Mouse (Mus musculus): ENCODE results near the gene Gtf3c2.
"Not testable (repeated sequence)": the region's sequence is repeated elsewhere in the genome, so short reads cannot be mapped to it uniquely, and the experiment has no call there.

Gene Gtf3c2

DNA sequence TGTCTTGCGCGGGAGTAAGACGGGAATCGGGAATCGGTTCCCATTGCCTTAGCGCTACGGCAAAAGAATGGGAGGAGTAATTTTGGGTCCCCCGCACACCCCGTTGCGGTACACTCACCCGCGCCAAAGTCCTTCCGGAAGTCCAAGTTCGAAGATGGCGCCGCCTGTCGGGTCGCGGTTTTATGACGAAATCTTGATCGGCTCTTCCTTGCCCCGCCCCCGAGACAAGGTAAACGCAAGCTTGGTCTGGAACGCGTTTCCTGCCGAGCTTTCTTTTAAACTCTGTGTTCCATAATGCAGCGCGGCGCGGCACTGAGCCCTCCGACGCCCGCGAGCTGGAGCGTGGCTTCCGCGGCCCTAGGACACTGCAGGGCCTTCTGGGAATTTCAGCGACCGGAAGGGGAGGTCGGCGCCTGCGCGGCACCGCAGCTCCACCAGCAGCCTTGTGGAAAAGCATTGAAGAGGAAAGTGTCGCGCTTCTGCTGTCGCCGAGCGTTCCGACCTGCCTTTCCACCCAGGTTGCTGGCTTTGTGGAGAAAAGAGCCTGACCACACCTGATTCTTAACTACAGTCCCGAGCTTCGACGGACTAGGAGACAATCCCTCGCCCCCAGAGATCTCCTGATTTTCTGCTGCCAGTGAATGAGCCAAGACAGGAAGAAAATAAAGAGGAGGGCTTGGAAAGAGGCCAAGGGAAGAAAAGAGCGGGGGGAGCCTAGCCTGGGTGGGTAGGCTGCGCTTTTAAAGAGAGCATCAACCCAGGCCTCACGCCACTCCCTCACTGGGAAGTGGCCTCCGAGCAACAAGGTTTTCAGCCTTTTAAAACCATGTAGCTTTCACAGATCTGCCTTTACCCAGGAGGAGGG is at the start of gene Gtf3c2, which contains the start of gene Gm29609:
Gtf3c2 (minus strand) TSS at position 379 of the 865 bp plus-strand sequence.
Gm29609 (minus strand) TSS at position 146 of the 865 bp plus-strand sequence.
- DNase-seq (ENCODE audit: low spot score) = peak; percentile 94

DNA sequence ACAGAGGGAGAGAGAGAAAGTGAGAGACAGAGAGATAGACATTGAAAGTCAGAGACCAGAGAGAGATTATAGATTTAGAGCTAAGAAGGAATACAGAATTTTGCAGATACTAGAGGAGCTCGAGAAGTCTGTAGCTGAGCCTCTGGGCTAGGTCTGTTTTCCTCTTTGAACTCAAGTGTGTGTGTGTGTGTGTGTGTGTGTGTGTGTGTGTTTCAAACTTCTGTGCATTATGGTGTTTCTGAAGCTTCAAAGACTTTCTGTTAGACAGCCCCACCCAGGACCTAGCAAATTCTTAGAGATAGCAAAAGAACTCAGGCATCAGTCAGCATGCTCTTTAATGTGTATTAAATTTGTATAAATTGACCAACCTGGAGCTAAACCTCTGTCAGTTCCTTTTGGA is 46.7 kb upstream of the Gtf3c2 start:
- DNase-seq (ENCODE audit: low spot score) = no peak

DNA sequence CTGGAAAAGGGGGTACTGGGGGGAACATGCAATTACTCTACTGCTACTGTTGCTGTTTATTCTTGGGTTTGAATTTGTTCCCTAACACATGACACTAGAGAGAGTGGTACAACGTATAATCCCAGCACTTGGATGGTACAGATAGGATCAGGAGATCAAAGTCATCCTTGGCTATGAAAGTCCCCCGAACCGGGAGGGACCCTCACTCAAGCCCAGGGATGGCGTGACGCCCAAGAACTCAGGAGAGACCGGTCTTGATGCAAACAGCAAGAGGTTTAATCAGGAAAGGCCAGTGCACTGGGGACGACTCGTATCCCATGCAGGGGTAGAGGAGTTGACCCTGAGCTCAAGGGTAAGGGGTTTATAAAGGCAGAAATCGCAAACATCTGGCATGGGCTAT is 42.8 kb upstream of the Gtf3c2 start:
- no peak for DNase-seq (ENCODE audit: low spot score)

DNA sequence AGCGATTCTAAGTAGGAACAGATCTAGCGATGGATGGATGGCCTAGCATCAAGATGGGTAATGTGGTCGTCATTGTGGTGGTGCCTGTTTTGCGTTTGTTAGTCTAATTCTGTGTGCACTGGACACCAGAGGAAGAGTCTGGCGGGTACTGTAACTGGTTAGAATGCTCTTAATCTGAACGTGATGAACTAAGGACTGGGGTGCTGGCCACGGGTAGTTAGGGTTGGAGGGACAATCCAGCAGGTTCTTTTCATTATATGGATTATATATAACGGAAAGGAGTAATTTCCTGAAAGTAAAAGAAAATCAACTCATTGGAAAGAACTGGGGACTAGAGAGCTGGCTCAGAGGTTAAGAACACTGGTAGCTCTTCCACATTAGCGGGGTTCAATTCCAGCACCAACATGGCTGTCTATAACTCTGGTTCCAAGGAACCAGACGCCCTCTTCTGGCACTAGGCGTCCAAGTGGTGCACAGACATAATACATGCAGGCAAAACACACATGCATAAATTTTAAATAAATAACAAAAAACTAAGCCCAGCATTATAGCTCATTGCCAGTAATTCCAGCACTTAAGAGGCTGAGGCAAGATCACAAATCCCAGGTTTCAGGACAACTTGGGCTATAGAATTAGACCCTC is 41.5 kb upstream of the Gtf3c2 start:
- no peak for DNase-seq (ENCODE audit: low spot score)

DNA sequence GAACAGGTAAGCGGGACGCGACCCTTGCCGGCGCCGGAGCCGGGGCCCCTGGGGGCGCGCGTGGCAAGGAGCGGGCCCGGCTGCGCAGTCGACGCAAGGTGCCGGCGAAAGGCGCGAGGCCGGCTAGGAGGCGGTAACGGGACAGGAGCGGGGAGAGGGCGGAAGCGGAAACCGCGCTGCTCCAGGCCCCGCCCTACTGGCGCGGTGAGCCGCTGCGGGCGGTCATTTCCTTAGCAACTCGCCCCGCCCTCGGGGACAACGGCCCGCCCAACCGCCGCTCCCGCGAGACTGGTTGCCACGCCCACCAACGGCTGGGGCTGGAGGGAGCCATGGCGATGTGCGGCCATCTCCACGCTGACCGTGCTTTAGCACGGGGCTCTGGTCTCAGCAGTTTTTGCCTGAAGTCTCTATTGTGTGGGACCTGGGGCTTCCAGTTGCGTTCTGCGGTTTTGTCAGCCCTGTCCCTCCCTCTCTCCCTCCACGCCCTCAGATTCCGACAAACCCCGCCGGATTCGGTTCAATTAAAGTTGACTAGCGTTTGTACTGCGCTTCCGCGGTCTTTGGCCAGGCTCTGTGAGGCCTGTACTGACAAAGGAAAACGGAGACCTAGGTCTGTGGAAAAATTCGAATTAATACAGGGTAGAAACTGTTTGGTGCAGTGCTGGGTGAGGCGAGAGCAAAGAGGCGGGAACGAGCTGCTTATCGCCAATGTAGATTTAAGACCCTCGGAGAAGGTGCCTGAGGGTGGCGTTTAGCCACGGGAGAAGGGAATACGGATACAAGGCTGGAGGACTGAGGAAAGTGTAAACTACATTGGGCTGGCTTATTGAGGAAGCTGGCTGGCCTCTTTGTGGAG is 40.7 kb upstream of the Gtf3c2 start, which contains the start of gene Ppm1g:
Ppm1g (minus strand) TSS at position 240 of the 856 bp plus-strand sequence.
- peak; percentile 97 for DNase-seq (ENCODE audit: low spot score)

DNA sequence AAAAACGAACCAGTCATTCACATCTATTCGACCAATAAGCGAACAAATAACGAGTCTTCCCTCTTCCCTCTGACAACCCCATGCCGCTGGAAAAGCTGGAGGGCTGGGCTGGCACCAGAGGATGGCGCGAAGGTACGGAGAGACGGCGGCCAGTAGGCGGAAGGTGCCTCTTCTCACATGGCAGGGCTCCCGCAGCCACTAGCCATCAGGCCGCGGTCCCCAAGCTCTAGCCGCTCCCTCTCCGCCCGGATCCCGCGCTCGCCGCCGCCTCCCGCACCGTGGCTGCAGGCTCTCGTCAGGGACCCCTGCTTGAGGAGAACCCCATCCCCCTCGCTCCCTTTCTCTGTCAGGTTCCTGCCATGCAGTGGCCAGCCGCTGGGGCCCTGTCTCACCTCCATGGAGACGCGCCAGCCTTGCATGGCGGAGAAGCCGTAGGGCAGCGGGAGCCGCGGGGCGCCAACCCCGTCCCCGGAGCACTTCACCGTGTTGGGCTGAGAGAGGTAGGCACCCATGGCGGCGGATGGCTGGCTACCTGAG is 40.0 kb upstream of the Gtf3c2 start:
- DNase-seq (ENCODE audit: low spot score) = no peak

DNA sequence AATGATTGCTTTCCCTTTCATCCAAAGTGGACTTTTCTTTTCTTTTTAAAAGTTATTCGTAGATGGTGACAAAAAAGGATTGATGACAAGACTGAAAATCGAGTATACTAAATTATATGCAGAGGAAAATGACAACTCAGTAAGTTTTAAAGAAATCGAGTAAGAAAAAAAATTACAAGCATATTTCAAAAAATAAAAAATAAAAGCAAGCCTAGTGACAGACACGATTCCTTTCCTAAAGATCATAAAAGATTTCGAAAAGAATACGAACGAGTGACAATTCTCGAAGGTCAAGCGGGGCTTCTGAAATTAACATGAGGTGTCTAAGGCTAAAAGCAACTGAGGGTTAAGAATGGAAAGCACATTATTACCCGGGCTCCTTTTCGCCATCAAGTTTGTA is 39.5 kb upstream of the Gtf3c2 start:
- DNase-seq (ENCODE audit: low spot score) = no peak

DNA sequence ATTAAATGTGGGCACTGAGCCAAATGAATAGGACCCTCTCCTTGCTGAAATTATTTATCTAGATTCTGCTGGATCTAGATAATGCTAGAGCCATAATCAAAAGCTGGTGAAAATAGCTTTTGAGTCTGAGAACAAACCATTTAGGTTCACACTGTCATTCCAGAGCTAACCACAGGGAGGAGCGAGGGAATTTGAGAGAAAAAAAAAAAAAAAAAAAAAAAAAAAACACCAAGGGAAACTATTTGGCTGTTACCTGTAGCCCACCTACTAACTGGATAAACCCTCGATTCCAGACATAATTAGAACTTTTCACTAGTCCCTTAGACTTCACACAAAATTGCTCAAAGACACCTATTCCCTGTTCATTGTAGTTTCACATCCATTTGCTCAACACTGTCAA is 39.1 kb upstream of the Gtf3c2 start:
- no peak for DNase-seq (ENCODE audit: low spot score)

DNA sequence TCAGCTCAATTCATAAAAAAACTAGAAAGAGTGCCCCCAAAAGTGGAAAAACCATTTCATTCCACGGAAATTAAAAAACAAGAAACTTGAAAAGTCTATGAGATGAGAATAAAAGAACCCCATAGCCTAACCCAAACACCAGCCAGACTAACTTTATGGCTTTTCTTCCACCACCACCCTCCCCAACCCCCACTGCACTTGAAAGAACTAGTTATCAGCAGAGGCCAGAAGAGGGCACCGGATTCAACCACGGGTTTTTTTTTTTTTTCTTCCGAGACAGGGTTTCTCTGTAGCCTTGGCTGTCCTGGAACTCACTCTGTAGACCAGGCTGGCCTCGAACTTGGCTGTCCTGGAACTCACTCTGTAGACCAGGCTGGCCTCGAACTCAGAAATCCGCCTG is 38.4 kb upstream of the Gtf3c2 start:
- no peak for DNase-seq (ENCODE audit: low spot score)

DNA sequence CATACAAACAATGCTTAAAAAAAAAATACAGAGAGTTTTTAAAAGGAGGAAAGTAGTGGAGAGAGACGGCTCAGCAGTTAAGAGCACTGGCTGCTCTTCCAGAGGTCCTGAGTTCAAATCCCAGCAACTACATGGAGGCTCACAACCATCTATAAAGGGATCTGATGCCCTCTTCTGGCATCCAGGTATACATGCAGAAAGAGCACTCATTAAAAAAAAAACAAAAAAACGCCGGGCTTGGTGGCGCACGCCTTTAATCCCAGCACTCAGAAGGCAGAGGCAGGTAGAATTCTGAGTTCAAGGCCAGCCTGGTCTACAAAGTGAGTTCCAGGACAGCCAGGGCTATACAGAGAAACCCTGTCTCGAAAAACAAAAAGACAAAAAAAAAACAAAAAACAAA is 36.6 kb upstream of the Gtf3c2 start:
- not testable (repeated sequence) for DNase-seq (ENCODE audit: low spot score)

DNA sequence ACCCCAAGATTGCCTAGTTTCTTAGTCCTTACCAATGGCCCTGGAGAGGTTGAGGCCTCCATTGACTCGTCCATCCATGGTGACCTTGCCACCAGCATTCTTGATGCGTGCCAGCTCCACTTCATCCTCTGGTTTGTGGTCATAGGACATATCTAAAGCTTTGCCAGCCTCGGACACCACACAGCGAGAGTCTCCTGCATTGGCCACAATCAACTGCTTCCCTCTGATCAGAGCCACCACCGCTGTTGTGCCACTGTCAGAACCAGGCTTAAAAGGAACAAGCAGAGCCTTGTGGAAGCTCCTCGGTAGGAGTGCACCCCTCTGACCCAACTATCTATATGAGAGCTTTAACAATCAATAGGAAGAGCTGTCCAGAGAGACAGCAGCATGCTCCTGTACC is 24.5 kb upstream of the Gtf3c2 start:
- no peak for DNase-seq (ENCODE audit: low spot score)

DNA sequence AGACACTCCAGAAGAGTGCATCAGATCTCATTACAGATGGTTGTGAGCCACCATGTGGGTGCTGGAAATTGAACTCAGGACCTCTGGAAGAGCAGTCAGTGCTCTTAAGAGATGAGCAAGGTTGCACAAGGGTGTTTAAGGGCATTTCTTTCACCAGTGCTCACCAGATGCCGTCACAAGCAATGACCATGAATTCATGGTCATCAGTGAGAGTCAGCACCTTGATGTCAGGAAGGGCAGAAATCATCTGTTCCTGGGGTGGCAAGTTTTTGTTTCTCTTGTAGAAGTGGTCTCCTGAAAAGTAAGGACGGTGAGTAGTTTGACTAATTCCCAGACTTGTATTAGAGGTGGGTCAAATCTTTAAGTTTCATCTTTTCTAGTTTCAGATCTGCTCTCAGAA is 23.9 kb upstream of the Gtf3c2 start:
- no peak for DNase-seq (ENCODE audit: low spot score)

DNA sequence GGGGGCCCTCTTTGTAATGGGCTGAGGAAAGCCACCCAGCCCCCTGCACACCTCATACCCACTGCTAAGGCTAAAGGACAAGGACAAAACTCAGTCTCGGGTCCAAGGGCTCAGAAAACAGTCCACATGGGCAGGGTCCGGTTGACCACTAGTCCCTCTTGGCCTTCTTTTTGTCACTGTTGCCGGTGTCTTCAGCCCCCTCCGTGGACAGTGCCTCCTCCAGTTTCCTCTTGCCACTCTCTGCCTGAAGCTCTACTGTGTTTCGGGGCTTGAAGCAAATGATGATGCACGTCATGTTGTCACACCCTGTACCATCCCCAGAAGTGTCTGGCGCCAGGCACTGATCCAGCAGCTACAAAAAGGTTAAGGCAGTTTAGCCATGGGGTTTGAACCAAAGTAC is 23.0 kb upstream of the Gtf3c2 start:
- DNase-seq (ENCODE audit: low spot score) = no peak

DNA sequence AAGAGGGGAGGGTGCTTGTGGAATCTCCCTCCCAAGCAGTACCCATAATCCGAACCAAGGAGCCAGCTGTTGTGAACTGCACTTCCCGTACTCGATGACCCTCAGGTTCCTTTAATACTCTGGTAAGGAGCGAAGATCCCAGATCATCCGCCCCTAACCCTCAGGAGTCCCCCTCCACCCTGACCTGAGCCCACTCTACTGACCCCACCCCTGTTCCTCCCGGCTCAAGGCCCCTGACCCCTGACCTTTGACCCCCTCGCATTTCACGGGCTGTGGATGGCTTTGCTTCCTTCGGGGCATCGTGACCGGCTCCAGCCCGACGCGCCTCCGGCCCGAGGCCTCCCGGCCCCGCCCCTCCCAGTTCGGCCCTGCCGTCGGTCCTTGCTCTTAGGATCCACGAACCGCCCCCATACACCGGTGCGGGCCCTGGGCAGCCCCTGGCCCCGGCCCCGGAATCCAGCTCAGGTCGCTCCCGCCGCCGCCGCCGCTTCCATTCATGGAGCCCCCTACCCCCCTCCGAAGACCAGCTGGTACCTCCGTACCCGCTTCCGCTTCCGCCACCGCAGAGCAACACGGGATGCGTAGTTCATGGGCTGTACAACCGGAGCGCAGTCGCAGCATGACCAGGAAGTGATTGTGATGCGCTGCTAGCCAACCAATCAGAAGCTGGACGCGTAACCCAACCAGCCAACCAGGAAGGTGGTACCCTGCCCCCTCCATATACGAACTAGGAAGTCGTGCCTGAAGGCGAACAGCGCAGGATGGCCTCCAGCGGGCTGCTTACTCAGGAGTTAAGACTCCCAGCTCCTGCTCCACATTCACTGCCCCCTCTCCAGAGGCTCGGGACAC is 22.0 kb upstream of the Gtf3c2 start, which contains the start of gene Zfp513:
Zfp513 (minus strand) TSS at position 562 of the 849 bp plus-strand sequence.
- DNase-seq (ENCODE audit: low spot score) = peak; percentile 97

DNA sequence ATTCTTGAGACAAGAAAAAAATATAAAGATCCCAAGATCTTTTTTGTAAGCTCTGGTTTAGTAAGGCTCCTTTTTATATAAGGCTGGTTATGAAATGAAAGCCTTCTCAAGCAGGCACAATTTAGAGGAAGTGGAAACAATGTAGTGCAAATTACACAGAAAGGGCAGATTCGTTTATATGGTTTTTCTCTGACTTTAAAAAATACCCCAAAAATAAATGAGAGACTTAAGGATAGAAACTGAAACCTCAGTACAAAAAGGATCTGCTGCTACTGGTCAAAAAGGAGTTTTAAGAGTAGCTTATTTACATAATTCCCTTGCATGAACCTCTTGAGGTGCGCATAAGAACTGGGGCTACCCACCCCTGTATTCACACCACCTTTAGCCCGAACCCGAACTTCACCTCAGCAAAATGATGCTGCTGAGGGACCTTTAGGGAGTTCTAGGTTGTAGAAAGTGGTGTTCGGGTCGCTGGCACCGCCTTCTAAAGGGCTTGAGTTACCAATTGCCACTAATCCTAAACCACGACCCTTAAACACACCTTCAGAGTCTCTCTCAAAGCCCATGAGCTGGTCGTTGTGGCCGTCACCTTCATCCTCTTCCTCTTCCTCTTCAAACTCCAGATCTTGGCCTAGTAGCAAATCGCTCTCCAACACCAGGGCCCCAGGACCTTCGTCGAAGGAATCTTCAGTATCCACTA is 21.2 kb upstream of the Gtf3c2 start:
- DNase-seq (ENCODE audit: low spot score) = no peak

DNA sequence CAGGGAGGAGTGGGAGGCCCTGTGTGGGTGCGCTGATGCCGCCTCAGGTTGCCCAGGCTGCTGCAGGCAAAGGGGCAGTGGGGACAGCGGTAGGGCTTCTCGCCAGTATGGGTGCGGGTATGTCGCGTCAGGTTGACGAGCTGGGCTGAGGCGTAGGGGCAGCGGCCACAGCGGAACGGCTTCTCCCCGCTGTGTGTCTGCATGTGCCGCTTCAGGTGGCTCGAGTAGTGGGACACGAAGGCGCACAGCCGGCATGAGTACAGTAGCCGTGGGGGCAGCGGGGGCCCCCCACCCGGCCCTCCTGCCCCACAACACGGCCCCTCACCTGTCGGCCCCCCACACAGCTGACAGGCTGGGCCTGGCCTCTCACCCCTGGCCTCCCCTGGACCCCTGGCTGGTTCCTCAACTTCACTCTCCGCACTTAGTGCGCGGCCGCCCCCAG is 20.4 kb upstream of the Gtf3c2 start:
- no peak for DNase-seq (ENCODE audit: low spot score)

DNA sequence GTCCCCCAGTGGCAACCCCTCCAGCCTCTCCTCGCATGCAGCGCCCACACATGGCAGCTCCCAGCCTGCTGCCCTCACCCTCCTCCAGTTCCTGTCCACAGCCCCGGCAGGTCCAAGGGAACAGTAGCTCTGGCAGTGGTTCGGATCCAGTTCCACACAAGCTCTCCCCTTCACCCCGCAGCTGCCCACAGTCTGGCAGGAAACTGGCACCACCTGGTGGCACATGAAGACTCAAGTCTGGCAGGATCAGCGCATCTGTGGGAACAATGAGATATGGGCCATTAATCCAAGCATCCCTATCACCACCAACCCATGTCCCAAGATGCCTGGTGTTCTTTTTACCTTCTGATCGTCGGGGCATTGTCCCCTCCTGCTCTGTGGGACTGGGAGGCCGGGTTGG is 19.9 kb upstream of the Gtf3c2 start:
- DNase-seq (ENCODE audit: low spot score) = no peak

DNA sequence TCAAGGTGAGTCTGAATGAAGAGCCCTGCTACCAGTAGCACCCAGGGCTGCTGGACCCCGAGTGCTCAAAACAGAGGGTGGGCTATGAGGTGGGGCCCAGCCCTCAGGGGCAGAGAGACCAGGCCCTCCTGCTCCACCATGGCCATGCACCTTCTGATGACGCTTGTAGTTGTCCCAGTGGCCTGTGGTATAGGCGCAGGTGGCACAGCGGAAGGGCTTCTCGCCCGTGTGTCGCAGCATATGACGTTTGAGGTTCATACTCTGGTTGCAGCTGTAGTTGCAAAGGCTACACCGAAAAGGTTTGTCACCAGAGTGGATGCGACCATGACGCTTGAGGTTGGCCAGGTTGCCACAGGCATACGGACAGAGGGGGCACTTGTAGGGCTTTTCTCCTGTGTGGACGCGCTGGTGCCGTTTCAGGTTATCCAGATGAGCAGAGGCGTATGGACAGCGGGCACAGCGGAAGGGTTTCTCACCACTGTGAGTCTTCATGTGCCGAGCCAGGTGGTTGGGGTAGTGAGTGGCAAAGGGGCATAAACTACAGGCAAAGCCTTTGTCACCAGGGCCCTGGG is 19.5 kb upstream of the Gtf3c2 start:
- DNase-seq (ENCODE audit: low spot score) = no peak

DNA sequence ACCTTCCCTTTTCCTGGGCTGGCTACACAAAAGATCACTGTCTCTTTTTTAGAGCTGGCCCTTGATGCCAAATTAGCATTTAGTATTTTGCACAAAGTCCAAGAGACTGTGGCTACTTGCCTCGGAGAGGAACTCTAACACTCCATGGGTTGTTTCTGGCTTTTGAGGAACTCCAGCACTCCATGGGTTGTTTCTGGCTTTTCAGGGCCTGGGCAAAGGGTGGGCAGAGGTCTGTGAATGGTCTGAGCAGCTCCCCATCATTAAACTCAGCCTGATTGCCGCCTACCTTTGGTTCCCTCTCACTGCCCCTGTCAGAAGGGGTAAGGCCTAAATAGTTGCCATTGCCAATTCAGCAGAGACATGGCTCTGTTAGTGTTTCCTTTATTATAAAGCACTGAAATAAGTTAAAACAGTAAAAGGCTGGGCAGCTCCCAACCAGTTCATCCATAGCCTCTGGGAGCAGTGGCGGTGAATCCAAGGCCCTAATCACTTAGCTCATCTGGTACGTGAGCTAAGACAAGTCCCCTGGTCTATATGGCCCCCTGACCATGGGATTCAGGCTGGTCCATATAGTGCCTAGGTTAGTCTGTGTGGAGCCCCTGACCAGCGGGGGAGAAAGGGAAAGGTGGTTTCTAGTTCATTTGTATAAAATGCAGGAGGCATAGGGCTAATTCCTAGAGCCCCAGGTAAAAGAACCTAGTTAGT is 18.8 kb upstream of the Gtf3c2 start:
- no peak for DNase-seq (ENCODE audit: low spot score)
